Mouse (Mus musculus) hindbrain, postnatal 0 days (tissue): ENCODE results near the gene Dvl1. TPM values are rescaled to one million over a fixed set of nuclear protein-coding genes. Genes with fewer than 3 reads are reported as not detected.

Experiments used
- ATAC-seq: fragments of 200-750 bp; cut with Nextera tagmentation; 2 replicates; pipeline ENCODE4 v1.8.0; 2017; ENCODE audit warnings: mild to moderate bottlenecking, moderate TSS enrichment, moderate library complexity
- DNase-seq: peaks from one replicate; pipeline ENCODE4 v3.0.0-alpha.2; 2015; ENCODE audit warnings: low spot score
- H3K27ac ChIP-seq: fragments of 300-500 bp; sonication (generic); 2 replicates; pipeline ENCODE4 v1.5.1; 2014; ENCODE audit warnings: mild to moderate bottlenecking
- H3K27me3 ChIP-seq: fragments of 300-500 bp; sonication (generic); 2 replicates; pipeline ENCODE4 v1.6.1; 2014; ENCODE audit warnings: low read length, mixed read lengths; ENCODE audit not compliant: insufficient read depth
- H3K36me3 ChIP-seq: fragments of 300-500 bp; sonication (generic); 2 replicates; pipeline ENCODE4 v1.6.1; 2014; ENCODE audit warnings: low read length, mixed read lengths; ENCODE audit not compliant: insufficient read depth
- H3K4me1 ChIP-seq: fragments of 300-500 bp; sonication (generic); 2 replicates; pipeline ENCODE4 v1.6.1; 2014; ENCODE audit warnings: antibody characterized with exemption, low read length, mixed read lengths; ENCODE audit not compliant: insufficient read depth
- H3K4me2 ChIP-seq: fragments of 300-500 bp; sonication (generic); 2 replicates; pipeline ENCODE4 v1.6.1; 2014; ENCODE audit warnings: low read depth, mild to moderate bottlenecking, low read length, moderate library complexity, mixed read lengths
- H3K4me3 ChIP-seq: fragments of 300-500 bp; sonication (generic); 2 replicates; pipeline ENCODE4 v1.5.1; 2014; ENCODE audit warnings: low read length
- H3K9ac ChIP-seq: fragments of 300-500 bp; sonication (generic); replicated peaks from 2 replicates; pipeline ENCODE4 v1.6.1; 2014; ENCODE audit warnings: mild to moderate bottlenecking, low read length, moderate library complexity, mixed read lengths
- H3K9me3 ChIP-seq: fragments of 300-500 bp; sonication (generic); 2 replicates; pipeline ENCODE4 v1.6.1; 2016; ENCODE audit warnings: low read length, mixed read lengths
- CTCF ChIP-seq: IDR thresholded peaks from 2 replicates; pipeline ENCODE4 v1.5.1; 2016; ENCODE audit warnings: antibody characterized with exemption, control low read depth, low read depth
- WGBS: fragments of 180-500 bp; shearing (Covaris S2); extraction: QIAGEN DNeasy Blood & Tissue Kit; methylation state at CpG from one replicate; pipeline ENCODE4 v1.1.7; 2014; 5-methylcytosine and 5-hydroxymethylcytosine counted together
- polyA plus RNA-seq: library from polyadenylated mRNA; unstranded; fragments of >200 nt; fragmentation: Nextera tagmentation; extraction: Ambion mirVana; gene quantifications from 2 replicates; pipeline ENCODE4 v1.2.1, GENCODE M21; 2015
- total RNA-seq: library from RNA; depleted of rRNA; stranded (reverse); fragments of >200 nt; gene quantifications from 2 replicates; pipeline ENCODE4 v1.2.3, GENCODE M21; 2014

The Dvl1 gene
- total and polyA plus RNA-seq, 2 experiments from 2014 or later = 16.4 to 166 TPM

DNA sequence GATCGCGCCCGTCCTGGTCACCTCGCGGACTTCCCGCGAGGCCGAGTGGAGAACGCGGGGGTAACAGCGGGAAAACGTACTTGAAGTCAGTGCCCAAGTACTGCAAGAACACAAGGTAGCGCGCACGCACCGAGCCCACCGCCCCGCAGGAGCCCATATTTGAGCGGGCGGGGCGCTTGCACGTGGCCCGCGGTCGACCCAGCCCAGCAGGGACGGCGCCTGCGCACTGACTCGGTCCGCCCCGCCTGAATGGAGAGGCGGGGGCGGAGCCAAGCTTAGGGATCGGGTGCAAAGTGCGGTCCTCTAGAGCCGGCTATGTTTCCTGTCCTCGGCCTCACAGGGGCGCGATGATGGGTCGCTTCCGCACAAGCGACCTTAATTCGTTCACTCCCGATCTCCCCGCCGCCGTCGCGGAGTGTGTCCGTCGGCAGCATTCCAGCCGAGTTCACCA is 44.4 kb downstream of the Dvl1 start, which contains the start of the genes Pusl1 and Acap3:
Gene Pusl1 (minus strand): TSS at position 231 of the 451 bp plus-strand sequence.
Gene Acap3 (plus strand): TSS at position 272 of the 451 bp plus-strand sequence.
- DNase-seq = peak; percentile 98
- Histone ChIP-seq H3K9ac (peak within 1 kb of the TSS; percentile 89), H3K4me2 (peak within 1 kb of the TSS; percentile 73), H3K9me3 (no peaks in the 10 kb centered on the region), H3K4me3 (peak within 1 kb of the TSS; percentile 79), H3K27me3 (no peaks in the 10 kb centered on the region), H3K27ac (peak within 1 kb of the TSS; percentile 99), H3K4me1 (peaks cover 32% of the 10 kb centered on the region), H3K36me3 (peaks cover 29% of the 10 kb centered on the region)
- no peak for TF ChIP-seq CTCF
- under 1% methylated on average over 52 of the region's 52 CpGs for WGBS
- peak; percentile 88 for ATAC-seq

DNA sequence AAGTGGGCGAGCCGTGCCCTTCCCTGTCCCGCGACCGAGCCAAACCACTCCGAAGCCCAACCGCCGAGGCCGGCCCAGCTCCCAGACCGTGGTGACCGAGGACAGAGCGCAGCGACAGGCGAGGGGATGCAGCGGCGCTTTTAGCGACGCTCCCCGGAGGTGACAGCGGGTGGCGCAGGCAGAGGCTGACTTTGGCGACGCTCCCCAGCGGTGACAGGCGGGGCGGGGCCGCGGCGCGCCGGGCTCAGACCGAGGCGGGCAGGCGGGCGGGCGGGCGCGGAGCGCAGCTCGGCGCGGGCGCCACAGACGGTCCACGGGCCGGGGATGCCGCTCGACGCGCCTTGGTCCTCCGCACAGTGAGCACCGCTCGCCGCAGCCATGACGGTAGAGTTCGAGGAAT is 44.8 kb downstream of the Dvl1 start:
- peak overlapping the region; percentile 73 for H3K4me2 ChIP-seq
- peak; percentile 87 for ATAC-seq

DNA sequence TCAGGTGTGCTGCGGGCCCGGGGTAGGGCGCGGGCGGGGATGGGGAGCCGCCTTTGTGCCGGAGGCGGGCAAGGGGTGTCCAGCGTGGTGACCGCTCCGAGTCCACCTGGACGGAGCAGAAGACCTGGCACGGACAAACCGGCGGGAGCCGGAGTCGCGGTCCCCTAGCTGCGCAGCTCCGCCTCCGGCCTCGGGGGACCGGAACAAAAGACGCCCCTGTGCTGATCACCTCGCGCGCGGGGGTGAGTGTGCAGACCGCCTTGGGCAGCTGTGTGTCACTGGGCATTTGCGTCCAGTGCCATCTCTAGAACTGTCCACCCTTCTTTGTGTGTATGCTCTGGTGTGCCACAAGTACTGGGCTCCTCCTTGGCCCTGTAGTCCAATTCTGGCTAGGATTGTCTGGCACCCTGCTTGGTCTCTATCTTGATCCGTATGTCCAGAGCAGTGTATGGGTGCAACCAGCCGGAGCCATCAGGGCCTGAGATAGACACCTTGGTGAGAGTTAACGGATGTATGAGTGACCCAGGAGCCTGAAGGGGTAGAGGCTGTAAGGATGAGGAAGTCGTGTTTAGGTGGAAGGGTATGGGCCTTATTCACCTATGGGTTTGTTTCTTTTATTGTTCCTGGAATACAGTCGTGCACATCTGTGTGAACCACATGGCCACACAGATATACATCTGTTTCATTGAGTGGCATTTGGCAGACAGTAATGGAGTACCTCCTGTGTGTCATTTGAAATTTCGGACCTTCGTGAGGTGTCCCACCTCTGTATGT is 45.4 kb downstream of the Dvl1 start:
- Histone ChIP-seq H3K27ac (peak overlapping the region; percentile 99), H3K9me3 (no peaks in the 10 kb centered on the region), H3K27me3 (no peaks in the 10 kb centered on the region), H3K4me1 (peaks cover 32% of the 10 kb centered on the region), H3K36me3 (peaks cover 24% of the 10 kb centered on the region), H3K4me3 (peak overlapping the region; percentile 79), H3K9ac (peak overlapping the region; percentile 89), H3K4me2 (peak overlapping the region; percentile 73)
- 2% methylated on average over 36 of the region's 37 CpGs for WGBS
- DNase-seq = peak; percentile 66
- no peak for TF ChIP-seq CTCF
- ATAC-seq = peak; percentile 50

More for the DNA sequence above, 44.8 kb downstream of the Dvl1 start:
- Histone ChIP-seq H3K27me3 (no peaks in the 10 kb centered on the region), H3K4me1 (peaks cover 32% of the 10 kb centered on the region), H3K4me3 (peak overlapping the region; percentile 79), H3K9me3 (no peaks in the 10 kb centered on the region), H3K36me3 (peaks cover 29% of the 10 kb centered on the region), H3K9ac (peak overlapping the region; percentile 89), H3K27ac (peak overlapping the region; percentile 99)
- TF ChIP-seq CTCF = 0 out of 2 replicates have a peak, but pooled peaks have one; percentile 39
- peak; percentile 95 for DNase-seq
- WGBS = under 1% methylated on average over 52 of the region's 56 CpGs

- DNase-seq = no peak
- Histone ChIP-seq H3K36me3 (peaks cover 21% of the 10 kb centered on the region; the same call in 1 of the 2 replicates), H3K27ac (peak overlapping the region; percentile 84; the same call in 1 of the 2 replicates), H3K4me2 (peak overlapping the region; percentile 73), H3K4me3 (peak overlapping the region; percentile 79), H3K27me3 (no peaks in the 10 kb centered on the region), H3K4me1 (peaks cover 32% of the 10 kb centered on the region), H3K9ac (peak overlapping the region; percentile 89), H3K9me3 (no peaks in the 10 kb centered on the region)
- TF ChIP-seq CTCF = no peak
- ATAC-seq = no peak
- WGBS = 57% methylated on average over 8 of the region's 8 CpGs
Measured at GRCm38 (mm10) chr4:155893212-155893690, 46.0 kb downstream of the Dvl1 start.

DNA sequence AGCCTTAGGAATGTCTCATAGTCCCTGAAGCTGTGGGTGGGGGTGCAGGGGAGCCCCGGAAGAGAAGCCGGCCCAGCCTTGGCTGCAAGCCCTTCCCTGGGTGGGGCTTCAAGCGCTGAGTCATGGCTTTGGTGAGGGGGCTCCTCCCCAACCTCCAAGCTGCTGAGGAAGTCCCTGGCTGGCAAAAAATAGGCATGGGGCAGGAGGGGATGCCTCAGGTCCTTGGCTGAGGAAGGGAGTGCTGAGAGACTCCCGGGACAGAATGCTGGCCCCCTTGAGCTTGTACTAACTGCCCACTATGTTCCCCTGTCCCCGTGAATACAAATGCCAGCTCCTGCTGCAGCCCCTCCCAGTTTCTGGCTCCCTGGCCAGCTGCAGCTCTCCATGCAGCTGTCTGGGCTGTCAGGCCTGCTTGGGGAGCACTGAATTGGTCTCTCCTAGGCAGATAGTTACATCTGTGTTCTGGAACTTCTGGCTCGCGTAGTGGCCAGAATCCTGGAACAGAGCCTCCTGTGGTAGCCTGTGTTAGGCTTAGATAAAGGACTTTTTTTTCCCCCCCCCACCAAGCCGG is 47.2 kb downstream of the Dvl1 start:
- peak overlapping the region; percentile 73 for H3K4me2 ChIP-seq
- TF ChIP-seq CTCF = peak; percentile 39
- DNase-seq (peak; percentile 55), ATAC-seq (peak; percentile 1; the same call in 1 of the 2 replicates)
- H3K4me1 ChIP-seq = peaks cover 32% of the 10 kb centered on the region
- peak overlapping the region; percentile 79 for H3K4me3 ChIP-seq
- H3K27ac ChIP-seq = peak overlapping the region; percentile 84
- H3K27me3 ChIP-seq = no peaks in the 10 kb centered on the region
- peak overlapping the region; percentile 89 for H3K9ac ChIP-seq
- WGBS = 15% methylated on average over 8 of the region's 8 CpGs
- H3K36me3 ChIP-seq = peaks cover 21% of the 10 kb centered on the region; the same call in 1 of the 2 replicates
- no peaks in the 10 kb centered on the region for H3K9me3 ChIP-seq

- Histone ChIP-seq H3K4me2 (peak overlapping the region; percentile 73), H3K4me3 (peak overlapping the region; percentile 79), H3K9ac (peak overlapping the region; percentile 89), H3K27ac (peak overlapping the region; percentile 84), H3K4me1 (peaks cover 32% of the 10 kb centered on the region), H3K9me3 (no peaks in the 10 kb centered on the region), H3K27me3 (no peaks in the 10 kb centered on the region), H3K36me3 (peaks cover 28% of the 10 kb centered on the region)
- DNase-seq = peak; percentile 85
- TF ChIP-seq CTCF = no peak
- 0 out of 2 replicates have a peak, but pooled peaks have one; percentile 5 for ATAC-seq
- 19% methylated on average over 6 of the region's 6 CpGs for WGBS
Measured at GRCm38 (mm10) chr4:155895216-155895615, 48.0 kb downstream of the Dvl1 start.
